Mouse (Mus musculus) C2C12 (cell line): Measurements from ENCODE around the gene Prdm10.

Source experiments
- CEBPB ChIP-seq: IDR thresholded peaks from one replicate; pipeline ENCODE4 v1.6.1; 2011; ENCODE audit warnings: low read depth, mild to moderate bottlenecking, control low read depth, moderate library complexity
- CTCF ChIP-seq: IDR thresholded peaks from one replicate; pipeline ENCODE4 v1.5.1; 2011; ENCODE audit not compliant: control insufficient read depth, insufficient read depth, insufficient read length
- FOSL1 ChIP-seq: IDR thresholded peaks from one replicate; pipeline ENCODE4 v1.8.0; 2011; ENCODE audit warnings: mild to moderate bottlenecking, low read length; ENCODE audit not compliant: poor library complexity, insufficient read depth, severe bottlenecking
- MAX ChIP-seq: IDR thresholded peaks from one replicate; pipeline ENCODE4 v1.6.1; 2011; ENCODE audit warnings: mild to moderate bottlenecking, control low read depth
- MYOD1 ChIP-seq: IDR thresholded peaks from one replicate; pipeline ENCODE4 v1.6.1; 2011; ENCODE audit warnings: low read depth; ENCODE audit not compliant: control insufficient read depth, insufficient read length
- MYOG ChIP-seq: IDR thresholded peaks from one replicate; pipeline ENCODE4 v1.6.1; 2011; ENCODE audit not compliant: control insufficient read depth, insufficient read length; ENCODE audit errors: extremely low read depth
- USF1 ChIP-seq: IDR thresholded peaks from one replicate; pipeline ENCODE4 v1.6.1; 2011; ENCODE audit warnings: low read depth, mild to moderate bottlenecking, control low read depth, moderate library complexity

DNA sequence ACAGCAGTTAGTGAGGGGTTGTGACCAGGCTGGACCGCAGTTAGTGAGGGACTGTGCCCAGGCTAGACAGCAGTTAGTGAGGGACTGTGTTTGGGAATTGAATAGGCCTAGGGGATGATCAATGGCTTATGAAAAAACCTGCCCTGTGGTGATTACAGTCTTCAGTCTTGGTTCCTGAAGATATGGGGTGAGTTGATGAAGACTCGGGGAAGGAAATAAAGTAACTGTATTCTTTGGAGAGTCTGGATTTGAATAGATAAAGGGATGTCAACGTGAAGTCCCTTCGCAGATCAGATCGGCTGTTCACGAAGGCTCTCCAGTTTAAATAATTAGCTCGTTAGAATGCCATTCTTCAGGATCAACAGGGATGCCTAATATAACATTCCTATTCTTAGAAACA lies 24.4 kb upstream of the Prdm10 start:
- TF ChIP-seq CTCF = no peak
- no peak for TF ChIP-seq MYOD1
- no peak for TF ChIP-seq USF1
- no peak for TF ChIP-seq MAX
- no peak for TF ChIP-seq MYOG
- no peak for TF ChIP-seq CEBPB
- TF ChIP-seq FOSL1 = no peak
